Mouse (Mus musculus) T-cell, adult 2 months (primary cell): Measurements from ENCODE around the gene Olfm1.

ENCODE experiments used
- DNase-seq: peaks from one replicate; pipeline ENCODE4 v3.0.0; 2022; ENCODE audit warnings: low spot score

Olfm1 gene

DNA sequence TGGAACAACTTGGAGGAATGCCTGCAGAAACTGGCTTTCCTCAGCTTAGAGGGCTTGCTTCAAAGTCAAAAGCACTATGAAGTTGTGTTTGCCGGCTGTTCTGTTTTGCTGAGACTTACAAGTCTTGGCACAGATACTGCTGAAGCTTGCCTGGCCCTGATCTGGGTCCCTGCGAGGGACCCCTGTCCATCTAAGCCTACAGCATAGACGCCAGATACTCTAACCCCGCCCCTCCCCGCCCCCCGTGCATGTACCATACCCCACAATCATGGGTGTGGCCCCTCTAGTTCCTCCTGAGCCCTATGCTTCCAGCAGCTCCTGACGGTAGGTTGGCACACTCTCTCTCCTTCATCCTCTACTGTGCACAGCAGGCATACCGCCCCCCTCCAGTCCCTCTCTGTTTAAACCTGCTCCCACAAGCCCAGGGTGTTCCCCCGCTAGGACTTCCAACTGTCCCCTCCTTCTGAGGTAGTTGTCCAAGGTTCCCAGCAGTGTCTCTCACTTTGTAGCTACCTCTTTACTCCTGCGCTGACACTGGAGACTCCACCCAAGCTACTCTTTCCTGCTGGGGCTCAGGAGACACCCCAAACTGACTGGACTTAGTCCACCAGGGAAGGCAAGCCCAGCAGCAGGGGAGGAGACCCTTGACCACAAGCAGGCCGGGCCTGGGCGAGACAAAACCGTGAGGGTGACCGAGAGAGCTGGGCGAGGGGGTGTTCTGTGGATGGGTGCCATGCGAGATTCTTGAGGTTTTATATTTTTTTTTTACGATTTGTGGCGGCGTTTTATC lies 12.1 kb downstream of the Olfm1 start:
- no peak for DNase-seq

DNA sequence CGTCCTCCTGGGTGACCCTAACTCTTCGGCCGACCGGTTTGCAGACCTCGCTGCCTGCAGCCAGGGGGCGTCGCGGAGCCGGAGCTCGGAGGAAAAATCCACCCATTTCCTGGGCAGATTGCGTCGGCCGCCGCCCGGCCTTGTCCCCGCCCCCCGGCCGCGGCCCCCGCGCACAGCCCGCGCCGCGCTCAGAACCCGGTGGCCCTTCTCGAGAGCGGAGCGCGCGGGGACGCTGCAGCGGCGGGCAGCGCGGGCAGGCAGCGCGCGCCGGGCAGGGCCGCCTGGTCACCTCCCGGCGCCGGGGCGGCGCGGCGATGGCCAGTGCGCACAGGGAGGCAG lies 12.6 kb downstream of the Olfm1 start:
- DNase-seq, result peak; percentile 12

DNA sequence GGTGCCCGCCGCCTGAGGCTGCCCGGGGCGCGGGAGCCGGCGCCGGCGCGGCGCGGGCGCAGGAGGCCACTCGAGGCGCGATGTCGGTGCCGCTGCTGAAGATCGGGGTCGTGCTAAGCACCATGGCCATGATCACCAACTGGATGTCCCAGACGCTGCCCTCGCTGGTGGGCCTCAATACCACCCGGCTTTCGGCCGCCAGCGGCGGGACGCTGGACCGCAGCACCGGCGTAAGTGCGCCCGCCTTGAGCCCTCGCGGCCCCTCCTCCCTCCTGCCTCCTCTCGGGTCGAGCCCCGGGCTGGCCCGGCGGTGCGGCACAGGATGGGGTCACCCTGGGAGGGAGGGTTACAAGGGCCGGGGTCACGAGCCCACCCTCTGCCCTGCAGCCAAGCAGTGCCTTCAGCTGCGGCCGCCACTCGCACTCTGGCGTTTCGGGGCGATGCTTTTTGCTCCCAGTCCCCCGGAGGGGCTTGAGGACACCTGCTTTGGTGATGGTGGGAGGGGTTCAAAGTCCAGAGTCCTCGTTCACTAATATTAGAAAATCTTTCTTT lies 13.2 kb downstream of the Olfm1 start:
- DNase-seq, result no peak

DNA sequence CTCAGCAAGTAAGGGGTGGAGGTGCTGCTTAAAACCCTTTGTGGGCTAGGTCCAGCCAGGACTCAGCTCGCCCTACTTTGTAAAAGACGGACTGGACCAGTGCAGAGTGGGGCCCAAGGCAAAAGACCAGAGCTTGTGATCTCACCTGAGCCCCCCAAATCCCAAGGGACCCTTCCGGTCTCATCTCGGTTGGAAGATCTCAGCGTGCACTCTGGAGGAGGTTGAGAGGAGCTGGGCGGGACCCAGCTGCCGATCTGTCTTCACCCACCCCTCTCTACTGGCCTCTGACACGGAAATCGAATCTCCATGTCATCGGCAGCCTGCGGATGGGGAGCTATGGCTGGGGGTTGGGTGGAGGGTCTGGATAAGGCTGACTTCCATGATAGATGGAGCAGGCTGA lies 13.7 kb downstream of the Olfm1 start:
- no peak for DNase-seq

DNA sequence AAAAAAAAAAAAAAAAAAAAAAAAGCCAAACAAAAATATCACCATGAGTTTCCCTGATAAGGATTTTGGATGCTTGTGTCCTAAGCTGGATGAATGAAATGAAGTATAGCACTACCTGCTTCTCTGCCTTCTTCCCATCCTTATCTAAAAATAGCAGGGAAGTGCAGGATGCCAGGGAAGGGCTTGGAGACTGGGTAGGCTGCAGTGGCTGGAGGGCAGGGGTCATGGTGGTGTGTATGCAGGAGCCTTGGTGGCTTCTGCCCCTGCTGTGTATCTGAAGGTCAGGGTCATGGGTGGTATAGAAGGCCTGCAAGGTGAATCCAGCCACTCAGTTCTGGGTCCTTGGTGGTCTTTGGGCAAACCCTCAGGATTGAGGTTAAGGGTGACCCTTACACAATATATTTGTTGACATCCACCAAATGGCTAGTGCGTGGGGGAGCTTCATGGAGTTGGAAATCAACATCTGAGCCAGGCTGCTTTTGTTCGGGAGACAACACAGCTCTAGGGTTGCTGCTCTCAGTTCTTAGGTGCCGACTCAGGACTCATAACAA lies 14.5 kb downstream of the Olfm1 start:
- DNase-seq, result no peak

DNA sequence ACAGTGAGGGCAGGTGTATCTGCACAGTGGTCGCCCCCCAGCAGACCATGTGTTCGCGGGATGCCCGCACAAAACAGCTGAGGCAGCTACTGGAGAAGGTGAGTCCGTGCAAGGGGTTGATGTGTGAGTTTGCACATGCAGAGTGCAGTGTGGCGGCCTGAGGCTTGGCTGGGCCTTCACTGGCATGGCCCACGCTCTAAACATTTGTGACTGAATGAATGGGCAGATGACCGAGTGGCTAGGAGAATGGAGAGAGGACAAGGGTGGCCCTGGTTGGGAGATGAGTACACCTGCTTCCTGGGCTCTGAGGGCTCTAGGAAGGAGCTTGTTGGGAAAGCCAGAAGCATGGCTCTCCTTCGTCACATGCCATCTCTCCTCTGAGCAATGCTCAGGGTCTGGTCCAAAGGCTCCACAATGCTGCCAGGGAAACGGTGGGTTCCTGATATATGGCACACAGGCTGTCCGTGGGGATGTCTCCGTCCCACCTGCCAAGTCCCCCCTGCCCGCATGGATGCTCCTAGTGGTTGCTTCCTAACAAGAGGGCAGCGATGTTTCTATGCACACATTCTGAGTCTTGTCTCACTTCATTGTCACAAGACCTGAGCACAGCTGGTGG lies 15.4 kb downstream of the Olfm1 start:
- no peak for DNase-seq

DNA sequence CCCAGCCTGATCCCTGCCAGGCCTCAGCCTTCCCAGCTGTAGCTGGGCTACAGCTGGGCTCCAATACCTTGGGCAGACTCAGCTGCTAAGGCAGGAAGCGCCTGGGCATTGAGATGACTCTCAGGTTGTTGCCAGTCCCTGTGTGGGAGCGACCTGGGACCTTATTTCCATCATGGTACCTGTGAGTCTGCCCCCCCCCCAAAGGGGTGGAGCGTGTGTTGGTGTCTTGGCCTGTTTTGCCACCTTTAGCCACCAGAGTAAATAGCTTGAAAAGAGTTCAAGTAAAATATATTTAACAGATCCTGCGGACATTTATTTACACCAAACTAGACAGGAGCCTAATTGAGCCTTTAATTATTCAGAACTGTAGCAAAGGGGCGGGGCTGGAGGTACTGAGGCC lies 16.4 kb downstream of the Olfm1 start:
- DNase-seq, result no peak

DNA sequence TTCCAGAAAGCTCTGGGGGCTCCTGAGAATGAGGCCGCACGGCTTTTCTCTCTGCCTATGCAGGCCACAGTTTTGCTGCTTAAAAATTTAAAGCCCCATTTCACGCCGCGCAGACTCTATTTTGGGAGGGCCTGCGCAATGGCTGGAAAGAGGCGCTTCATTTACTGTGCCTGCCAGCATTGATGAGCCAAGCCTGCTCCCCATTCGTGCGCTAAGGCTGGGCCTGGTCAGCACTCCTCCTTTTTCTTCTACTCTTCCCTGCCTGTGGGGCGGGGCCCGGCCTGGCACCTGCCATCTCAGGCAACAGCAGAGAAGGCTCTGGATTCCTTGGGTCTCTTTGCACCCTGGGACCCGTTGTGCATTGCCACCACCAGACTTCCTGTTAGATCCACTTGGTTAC lies 16.9 kb downstream of the Olfm1 start:
- DNase-seq, result no peak

DNA sequence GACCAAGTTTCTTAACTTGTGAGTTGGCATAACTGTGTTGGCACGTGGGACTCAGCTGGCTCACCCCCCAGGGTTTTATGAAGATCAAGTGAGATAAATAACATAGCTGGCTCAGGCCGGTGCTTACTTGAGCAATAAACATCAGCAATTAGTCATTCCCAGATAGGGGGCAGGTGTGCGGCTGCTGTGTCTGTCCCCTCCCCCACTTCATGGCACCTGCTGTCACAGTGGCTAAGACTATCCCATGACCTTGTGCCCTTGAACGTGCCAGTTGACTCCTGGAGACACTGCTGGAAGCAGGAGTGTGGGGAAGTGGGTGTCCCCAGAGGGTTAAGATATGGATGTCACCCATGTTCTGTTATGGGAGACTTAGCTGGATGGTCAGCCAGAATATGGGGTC lies 17.5 kb downstream of the Olfm1 start:
- DNase-seq, result no peak

DNA sequence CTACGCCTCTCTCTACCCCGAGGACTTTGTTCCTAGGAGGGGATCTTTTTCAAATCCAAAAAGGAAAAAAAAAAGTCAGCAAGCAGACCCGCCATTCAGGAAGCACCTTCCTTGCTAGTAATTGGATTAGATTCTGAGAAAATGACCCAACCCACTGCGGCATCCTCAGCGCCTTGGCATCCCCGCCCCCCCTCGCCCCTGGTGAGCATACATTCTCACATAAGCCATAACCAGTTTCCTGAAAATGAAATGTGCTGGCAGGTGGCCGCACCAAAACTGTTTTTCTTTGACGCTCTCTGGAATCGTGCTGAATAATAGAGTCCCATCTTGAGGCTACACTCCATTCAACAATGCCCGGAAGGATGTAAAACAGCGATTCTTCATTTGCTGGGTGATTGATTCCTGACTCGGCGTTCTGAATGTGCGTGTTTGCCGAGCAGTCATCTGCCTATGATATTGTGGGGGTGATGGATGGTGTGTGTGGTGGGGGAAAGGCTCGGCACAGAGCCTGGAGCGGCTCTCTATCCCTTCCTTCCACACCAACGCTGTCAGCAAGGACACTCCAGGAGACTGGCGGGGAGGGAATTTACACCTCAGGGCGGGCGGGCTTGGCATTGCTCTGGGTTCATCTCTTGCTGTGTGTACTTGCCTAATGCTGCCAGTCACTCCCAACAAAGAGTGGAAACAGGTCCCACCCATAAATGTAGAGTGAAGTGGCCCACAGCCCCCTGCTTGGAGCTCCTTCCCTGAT lies 18.9 kb downstream of the Olfm1 start:
- no peak for DNase-seq

DNA sequence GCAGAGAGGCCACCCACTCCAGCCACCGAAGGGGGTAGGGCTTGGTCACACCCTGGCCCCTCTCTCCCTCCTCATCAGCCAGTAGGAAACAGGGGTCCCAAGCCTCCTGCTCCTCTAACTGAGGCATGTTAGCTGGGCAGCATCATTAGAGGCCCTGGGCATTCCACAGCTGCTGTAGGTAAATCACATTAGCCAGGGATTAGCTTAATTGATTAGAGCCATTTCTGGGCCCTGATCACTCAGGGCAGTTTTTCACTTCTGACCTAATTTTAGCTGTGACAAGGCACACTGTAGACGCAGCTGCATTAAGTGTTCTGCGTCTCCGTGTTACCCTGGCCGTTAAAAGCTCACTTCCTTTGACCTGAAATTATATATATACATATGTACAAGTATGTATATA lies 20.1 kb downstream of the Olfm1 start:
- DNase-seq, result no peak

DNA sequence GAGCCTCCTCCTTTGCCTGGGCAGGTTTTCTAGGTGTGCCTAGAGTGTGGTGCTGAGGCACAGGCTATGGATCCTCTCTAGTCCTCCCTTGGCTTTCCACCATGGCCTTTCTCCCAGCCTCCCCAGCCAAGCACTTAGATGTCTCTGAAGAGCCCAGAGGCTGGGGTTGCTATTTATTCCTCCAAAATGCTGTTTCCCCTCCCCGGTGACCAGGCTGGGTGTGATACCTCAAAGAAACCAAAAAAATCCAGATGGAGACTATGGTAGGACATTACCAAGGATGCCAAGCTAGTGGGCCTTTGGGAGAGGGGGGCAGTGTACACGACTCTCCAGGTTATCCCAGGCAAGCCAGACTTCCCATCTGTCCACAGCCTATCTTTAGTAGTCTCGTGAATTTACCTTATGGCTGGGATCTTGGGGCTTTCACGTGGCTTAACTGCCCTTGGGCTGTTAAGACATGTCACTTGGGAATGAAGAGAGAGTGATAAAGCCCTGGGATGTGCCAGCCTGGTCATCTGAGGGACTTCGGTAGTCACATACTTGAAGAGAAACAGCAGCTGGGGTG lies 23.5 kb downstream of the Olfm1 start:
- DNase-seq, result no peak

DNA sequence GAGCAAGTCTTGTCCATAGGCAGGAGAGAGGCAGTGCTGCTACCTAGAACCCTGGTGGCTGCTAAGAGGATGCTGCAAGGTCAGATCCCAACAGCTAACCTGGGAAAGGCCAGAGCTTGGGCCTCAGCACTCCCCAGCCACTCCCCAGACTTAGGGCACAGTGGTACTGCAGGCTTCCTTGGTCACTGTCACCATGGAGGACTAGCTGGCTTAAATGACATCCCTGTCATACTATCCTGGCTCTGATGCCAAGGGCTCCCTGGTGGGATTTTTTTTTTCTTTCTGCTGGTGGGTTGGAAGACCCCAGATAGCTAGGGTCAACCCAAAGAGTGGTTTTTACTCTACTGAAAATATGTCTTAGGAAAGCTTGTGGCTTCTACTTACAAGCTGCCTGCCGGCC lies 25.0 kb downstream of the Olfm1 start:
- DNase-seq, result no peak

DNA sequence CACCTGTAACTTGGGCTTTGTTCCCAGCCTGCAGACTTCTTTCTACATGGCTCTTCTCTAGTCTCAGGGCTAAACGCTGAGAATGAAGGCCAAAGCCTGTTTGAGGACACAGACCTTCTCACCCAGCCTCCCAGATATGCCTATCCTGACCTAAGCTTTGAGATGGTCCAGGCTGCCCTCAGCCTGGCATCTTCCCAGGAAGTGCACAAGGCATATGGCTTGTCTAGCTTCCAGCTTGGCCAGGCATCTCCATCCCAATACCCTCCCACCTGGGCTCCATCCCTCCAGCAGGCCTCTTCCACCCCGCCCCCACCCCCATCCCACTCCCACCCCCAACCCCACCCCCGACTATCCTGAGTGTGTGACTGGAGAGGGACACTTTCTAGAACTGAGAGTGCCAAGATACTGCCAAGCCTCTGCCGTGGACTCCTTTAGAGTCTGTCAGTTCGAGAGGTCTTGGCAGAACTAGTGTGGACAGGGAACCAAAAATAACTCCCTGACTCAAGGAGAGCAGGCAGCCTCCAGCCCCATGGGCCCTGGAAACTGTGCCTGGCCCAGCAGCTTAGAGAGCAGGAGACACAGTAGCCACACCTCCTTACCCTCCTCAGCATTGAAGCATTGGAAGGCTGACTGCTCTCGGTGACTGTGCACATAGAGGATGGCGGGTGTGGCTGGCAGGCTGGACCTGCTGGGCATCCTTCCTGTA lies 26.0 kb downstream of the Olfm1 start:
- no peak for DNase-seq

DNA sequence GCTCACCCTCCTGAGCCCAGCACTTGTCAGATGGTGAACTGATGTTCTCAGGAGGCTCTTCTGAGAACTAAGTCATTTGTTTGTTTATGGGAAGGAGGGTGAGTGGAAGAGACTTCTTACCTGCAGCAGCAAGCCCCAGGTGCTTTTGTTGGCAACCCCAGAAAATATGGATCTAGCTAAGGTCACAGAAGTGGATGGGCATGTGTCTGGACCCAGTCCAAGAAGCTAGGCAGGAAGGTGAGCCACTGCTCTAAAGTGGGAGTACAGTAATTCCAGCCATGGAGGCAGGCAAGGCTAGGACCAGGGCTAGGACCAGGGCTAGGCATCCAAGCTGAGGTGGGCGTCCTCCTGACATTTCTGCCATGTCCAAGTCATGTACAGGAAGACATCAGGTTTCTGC lies 26.8 kb downstream of the Olfm1 start:
- no peak for DNase-seq

DNA sequence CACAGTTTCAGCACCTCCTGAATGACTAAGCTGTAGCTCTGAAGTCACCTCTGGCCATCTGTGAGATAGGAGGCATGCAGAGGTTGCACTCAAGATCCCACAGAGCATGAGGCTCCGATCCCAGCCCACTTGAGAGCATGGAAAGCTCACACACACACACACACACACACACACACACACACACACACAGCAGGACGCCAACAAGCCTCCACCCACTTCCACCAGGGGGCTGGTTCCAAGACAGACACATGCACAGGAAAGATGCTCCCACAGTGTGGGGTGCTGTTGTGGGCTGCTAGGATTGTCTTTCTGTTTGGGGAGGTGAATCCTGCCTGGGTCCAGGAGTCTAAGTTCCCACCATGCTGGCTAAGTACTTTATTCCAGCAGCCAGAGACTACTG lies 29.0 kb downstream of the Olfm1 start:
- DNase-seq, result no peak

DNA sequence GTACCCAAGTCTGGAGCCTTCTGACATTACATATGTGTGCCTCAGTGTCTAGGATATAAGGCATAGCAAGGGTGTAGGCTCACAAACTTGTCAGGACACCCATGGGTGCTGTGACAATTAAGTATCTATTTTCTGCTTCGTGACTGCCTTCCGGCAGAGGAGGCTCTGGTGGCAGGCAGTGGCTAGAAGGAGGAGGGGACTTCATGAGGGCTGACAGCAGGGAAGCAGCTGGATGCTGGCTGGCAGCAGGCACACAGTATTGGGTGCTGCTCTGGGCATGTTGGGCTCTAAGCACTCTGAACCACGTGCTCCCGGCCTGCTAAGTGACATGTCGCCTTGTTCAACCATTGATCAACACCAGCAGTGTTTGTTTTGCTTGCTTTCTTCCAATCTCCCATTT lies 32.0 kb downstream of the Olfm1 start:
- no peak for DNase-seq

DNA sequence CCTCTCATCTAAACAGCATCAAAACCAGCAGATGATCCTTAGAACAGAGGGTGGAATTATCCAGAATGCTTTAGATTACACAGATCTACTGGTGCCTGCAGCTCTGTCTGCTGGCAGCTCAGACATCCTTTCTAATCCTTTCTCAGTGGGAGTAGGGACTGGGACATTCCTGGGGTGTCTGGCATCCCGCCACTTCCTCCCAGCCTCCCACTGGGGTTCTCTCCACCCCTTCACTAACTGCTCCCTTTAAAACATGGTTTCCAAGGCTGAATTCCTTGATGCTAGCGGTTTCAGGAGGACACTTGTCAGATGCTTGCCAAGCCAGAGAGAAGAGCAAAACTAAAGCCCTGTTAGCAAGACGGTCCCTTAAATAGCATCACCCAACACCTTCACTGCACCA lies 33.1 kb downstream of the Olfm1 start:
- no peak for DNase-seq

DNA sequence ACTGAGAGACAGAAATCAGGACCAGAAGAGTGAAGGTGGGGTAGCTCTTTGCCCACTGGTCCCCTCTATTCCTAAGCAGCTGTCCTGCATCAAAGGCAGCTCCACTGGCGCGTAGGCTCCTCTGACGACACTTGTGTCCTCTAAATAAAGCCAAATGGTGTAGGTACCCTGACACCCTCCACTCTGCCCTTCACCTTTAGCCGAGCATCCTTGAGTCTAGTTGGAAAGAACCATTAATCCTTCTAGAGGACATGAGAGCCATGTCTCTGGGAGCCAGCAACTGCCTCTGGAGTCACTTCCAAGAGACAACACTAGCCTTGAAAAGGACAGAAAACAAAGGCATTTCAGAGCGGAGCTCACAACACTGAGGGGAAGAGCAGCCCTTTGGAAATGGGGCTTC lies 34.2 kb downstream of the Olfm1 start:
- no peak for DNase-seq

DNA sequence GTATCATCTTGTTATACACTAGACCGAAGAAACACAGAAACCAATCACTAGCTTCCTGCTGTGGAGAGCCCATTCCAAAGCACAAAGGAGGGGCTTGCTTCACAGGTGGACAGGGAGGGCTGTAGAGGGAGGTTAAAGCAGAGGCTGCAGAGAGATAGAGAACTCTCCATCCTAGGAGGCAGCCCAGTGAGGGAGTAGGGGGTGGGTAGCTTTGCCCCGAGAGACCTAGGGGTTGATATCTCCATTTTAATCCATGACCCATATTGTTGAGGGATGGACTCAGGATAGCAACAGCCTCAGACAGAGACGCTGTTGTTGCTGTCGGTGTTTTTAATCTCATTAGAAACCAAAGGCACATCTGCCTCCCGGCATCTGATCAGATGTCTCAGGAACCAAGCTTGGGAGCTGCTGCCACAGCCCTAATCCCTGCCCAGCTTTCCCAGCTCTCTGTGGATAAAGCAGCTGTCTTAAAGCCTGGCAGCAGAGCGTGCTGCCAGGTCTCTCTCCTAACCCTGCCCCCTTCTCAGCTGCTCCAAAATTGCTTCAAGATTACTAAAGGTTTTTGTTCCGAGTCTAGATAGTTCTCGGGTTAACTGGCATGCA lies 34.9 kb downstream of the Olfm1 start:
- DNase-seq, result no peak

DNA sequence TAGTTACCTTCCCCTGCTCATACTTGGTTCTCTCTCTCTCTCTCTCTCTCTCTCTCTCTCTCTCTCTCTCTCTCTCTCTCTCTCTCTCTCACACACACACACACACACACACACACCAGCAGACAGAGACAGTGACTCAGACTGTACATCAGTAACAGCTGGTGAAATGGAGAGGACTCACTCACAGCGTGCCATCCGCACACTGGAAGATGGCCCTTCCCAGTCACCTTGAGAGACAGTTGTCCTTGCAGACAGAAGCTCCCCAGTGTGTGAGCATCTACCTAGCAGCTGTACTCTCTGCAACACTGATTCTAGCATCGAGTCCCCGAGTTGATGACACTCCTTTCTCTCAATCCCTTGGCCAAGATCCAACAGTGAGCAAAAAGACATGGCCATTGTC lies 35.6 kb downstream of the Olfm1 start:
- no peak for DNase-seq

DNA sequence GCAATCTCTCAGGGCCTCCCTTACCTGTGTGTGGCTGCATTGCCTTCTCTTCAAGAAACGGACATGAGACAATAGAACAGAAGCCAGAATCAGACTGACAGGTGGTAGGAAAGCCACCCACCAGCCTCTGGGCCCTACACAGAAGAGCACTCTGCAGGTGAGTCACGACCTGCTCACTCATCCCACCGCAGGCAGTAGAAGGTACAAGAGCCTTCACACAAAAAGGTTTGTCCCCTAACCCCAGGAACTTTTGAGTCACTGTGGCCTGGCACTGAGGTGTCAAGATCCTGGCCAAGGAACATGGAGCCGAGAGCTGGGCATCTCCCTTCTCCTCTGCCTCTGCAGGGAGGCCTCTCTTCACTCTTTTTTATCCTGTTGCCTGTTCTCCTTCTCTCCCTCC lies 42.3 kb downstream of the Olfm1 start:
- no peak for DNase-seq
